Mouse (Mus musculus) CD4-positive helper T cell, adult 2 months (primary cell): Measurements from ENCODE around the gene Wdr82.
A peak's percentile ranks its signal among the peaks of the same experiment; 100 is the strongest.

Experiments
- DNase-seq: peaks from one replicate; pipeline ENCODE4 v3.0.0-alpha.2; 2012; ENCODE audit warnings: low read depth, missing footprints, low spot score

Gene Wdr82

DNA sequence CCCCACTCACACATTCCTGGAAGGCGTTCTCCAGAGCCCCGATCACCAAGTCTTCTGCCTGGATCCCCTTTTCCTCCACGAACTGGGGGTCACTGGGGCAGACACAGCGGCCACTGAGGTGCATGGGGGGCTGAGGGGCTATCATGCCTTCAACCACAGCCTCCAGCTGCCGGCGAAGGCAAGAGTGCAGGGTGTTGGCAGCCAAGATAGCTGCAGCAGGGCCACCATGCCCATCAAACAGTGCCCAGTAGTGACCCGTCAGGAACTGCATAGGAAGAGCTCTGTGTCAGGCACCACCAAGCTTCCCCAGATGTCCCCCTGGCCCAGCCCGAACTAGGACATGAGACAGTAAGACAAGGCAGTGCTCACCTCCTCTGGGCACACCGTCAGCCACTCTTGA is 27.0 kb downstream of the Wdr82 start:
- no peak for DNase-seq

DNA sequence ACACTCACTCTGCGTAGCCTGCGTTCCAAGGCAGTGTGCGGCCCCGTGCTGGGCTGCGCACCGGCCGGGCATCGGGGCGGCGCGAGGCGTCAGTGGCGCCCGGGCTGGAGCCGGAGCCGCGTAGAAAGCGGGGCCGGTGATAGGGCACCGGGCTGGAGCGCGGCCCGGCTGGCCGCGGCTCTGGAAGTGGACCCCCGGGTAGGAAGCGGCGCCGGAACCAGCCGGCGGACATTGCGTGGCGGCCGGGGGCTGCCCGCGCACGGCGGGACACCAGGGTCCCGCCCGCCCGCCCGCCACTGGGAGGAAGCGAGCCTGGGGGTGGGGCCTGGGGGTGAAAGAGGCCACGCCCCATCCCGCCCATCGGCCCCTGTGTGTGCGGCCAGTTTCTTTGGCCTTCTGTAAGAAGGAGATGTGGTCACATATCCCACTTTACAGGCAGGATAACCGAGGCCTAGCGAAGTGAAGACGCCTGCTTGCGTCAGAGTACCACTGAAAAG is 28.3 kb downstream of the Wdr82 start:
- peak; percentile 76 for DNase-seq

DNA sequence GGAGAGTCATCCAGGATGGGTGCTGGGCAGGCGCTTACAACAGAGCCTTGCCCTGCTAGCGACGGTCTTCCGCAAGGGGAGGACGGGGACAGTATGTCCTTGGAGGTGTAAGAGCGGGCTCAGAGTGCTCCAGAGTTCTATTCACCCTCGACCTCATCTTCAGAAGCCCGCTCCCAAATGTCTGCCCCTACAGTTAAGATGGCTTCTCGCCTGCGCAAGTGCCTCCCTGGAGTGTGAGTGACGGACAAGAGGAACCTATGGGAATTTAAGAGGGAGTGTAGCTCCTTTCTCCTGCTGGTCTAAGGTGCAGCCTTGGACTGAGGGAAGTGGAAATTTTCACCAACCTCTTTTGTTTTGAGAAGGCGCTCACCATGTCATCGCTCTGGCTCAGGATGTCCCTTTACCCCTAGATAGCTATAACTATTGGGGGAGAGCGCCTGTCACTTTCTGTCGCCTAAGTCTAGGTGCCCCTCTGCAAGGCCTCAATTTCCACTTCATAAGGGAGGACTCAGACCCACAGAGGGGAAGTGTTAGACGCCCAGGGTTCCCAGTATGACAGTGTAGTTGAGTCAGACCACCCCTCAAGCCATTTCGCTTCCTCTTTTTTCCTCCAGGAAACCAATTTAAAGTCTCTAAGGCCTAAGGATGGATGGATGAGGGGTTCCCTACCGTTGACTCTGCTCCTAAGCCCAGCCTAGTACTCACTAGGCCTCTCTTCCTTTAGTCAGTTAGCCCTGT is 29.0 kb downstream of the Wdr82 start, which contains the start of gene Ppm1m:
Ppm1m (minus strand) TSS at position 212 of the 738 bp plus-strand sequence.
- DNase-seq, result no peak

DNA sequence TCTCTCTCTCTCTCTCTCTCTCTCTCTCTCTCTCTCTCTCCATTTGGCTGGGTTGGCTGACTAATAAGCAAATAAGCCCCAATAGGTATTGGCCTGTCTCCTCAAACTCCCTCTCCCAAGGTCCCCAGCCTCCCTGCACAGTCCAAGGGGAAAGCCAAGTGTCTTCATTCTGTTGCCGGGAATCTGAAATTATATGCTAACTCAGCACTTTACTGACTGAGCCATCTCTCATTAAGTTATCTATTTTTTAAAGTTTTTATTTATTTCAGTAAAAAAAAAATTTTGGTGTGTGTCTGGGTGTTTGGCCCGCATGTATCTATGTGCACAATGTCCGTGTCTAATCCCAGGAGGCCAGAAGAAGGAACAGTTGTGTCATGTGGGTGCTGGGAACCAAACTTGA is 31.2 kb downstream of the Wdr82 start:
- no peak for DNase-seq

DNA sequence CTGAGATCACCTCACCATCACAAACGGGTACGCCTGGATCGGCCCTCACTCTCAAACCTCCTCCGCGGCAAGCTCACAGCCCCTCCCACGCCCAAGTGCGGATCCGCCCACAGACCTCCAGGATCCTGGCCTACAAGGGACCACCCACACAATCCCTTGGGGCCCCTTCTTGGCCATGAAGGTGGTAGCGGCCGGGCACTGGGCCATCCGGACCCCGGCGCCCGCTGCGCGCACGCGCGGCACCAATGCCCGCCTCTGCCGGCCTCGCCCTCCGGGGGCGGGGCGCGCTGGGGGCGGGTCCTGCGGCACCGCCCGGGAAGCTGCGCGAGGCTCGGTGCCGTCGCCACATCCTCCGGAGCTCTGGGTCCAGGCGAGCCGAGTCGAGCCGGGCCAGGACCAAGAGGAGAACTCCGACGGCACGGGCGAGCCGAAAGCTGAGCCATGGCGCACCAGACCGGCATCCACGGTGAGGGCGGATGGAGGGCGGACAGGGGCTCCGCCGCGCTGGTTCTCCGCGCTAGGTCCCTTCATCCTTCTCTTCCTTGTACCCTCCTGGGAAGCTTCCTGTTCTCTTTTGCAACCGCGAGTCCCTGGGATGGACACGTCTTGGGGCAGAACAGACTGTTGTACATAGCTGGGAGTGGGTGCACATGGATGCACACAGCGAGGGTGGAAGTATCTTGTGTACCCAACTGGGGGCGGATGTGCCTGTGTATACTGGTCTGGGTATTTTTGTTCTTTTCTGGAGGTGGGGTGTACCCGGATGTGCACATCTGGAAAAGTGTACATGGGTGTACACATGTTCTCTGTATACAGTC is 32.3 kb downstream of the Wdr82 start, which contains the start of gene Twf2:
Twf2 (plus strand) TSS at position 290 of the 818 bp plus-strand sequence.
- peak; percentile 93 for DNase-seq

DNA sequence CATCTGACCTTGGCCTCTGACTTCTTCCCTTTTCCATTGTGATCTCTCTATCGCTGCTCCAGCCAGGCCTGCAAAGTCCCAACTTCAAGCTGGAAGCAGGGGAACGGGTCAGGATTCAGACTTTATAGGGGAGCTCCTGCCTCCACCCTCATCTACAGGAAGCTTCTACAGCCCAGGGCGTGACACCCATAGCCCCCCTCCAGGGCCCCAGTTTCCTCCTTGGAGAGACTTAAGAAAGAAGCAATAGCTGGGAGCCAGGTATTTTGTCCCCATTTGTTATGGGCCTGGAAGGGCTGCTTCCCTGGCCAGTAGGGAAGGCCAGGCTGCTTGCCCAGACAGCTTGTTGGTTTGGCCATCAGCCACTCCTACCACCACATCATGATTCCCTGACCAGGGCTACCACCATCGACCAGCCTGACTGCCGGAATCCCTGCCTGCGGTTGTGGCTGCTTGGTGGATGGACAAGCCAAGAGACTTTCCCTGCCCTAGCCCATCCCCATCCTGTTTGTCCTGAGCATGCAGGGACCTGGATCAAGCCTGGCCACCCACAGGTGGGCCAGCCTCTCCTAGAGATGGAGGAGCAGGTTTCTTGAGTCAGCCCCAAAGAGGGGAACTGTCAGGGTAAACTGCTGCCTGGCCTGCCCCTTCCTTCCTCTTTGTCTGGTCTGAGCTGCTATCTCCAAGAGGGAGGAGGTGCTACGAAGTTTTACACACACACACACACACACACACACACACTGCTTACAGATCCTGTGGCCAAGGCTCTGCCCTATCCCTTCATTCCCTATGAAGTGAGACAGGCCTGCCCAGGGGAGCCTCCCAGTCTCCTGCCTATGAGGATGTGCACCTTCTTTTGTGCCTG is 33.5 kb downstream of the Wdr82 start:
- no peak for DNase-seq

DNA sequence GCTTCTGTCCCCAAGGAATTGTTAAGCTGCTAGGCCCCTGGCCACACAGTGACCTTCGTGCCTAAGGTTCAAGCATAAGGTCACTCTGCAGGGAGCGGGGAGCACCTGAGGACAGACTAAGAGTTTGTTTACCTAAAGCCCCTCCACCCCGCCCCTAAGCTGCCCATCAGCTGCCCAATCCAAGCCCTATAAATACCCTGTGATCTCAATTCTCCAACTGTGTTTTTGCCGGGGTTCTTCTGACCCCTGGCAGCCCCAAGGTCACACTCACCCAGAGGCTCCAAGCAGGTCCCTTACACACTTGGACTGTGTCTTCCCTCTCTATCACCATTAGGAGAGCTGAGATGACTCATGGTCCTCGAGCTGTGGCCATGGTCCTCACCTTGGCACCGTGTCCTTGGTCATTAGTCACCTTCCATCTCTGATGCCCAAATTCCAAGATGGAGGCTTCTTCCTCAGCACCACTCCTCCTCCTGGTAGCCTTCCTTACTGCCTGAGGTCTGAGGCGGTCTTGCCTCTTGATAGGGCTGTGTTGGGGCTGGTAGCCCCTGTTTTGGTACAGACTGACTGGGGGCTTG is 35.1 kb downstream of the Wdr82 start:
- no peak for DNase-seq

DNA sequence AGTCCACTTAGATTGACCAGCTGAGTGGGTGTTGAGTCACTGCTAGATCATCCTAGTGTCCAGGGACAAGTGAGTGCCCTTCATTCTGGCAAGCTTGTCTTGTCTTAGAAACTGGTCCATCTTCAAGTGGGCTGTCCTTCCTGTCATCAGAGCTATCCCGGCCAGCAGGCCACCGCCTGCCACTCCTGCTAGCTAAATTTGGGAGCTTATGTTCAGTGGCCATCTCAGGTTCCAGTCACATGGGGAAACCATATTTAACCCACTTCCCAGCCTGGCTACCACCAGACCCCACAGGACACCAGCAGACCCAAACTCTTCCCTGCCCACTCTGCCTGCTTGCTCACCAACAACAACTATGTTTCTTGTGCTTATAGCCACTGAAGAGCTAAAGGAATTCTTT is 35.8 kb downstream of the Wdr82 start:
- no peak for DNase-seq

DNA sequence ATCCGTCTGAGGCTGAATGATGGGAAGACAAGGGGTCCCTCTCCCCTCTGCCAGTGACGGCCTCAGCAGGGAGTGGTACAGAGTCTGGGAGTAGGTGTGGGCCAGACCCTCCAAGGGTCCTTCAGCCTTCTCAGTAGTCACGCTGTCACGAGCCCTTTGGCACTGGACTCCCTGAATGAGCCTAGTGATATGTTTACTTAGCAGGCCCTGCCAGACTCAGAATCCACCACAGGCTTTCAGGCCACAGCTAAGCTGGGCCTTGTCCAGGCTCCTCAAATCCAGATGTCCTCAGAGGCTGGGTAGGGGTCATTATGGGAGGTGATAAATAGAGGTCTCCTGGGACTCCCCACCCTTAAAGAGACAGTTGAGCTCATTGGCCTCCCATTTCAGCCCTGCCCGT is 37.5 kb downstream of the Wdr82 start:
- no peak for DNase-seq

DNA sequence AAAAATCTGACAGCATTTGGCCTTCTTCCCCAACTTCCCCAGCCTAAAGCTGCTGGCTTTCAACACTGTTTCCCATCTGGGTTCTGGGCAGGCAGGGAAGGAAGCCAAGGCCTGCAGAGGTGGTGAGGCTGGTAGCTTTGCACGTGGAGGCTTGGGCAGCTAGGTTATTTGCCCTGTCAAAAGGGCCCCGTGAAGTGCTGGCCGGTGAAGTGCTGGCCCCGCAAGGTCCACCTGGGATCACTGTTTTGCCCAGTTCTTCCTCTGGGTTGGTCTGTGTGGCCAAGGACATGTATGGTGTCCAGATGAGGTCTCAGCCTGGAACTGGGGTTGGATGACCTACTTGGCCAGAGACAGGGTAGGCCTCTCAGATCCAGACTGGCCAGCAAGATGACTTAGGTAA is 39.2 kb downstream of the Wdr82 start:
- no peak for DNase-seq

DNA sequence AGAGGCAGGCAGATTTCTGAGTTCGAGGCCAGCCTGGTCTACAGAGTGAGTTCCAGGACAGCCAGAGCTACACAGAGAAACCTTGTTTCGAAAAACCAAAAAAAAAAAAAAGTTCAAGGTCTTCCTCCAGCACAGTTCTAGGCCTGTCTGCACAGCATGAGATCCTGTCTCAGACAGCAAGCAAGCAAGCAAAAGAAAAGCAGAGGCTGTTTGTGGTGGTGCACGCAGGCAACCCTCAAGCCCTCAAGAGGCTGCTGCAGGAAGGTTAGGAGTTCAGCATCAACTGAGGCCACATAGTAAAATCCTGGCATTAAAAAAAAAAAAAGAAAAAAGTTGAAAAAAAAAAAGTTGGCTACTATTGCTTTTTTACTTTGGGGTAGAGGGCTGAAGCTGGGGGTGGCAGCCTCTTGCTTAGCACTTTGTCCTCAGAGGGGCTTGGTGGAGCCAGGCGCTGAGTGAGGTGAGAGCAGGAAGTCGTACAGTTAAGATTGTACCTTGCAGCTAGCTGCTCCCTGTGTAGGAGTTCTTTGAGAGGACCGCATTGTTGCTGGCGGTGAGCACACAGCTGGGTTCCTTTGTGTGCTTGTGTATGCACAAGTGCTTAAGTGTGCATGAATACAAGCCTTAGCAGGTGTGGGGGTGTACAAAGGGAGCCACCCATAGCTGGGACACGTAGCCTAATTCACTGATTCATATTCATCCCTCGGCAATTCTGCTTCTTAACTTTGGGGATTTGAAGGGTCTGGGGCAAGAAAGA is 40.3 kb downstream of the Wdr82 start:
- DNase-seq, result peak; percentile 71

DNA sequence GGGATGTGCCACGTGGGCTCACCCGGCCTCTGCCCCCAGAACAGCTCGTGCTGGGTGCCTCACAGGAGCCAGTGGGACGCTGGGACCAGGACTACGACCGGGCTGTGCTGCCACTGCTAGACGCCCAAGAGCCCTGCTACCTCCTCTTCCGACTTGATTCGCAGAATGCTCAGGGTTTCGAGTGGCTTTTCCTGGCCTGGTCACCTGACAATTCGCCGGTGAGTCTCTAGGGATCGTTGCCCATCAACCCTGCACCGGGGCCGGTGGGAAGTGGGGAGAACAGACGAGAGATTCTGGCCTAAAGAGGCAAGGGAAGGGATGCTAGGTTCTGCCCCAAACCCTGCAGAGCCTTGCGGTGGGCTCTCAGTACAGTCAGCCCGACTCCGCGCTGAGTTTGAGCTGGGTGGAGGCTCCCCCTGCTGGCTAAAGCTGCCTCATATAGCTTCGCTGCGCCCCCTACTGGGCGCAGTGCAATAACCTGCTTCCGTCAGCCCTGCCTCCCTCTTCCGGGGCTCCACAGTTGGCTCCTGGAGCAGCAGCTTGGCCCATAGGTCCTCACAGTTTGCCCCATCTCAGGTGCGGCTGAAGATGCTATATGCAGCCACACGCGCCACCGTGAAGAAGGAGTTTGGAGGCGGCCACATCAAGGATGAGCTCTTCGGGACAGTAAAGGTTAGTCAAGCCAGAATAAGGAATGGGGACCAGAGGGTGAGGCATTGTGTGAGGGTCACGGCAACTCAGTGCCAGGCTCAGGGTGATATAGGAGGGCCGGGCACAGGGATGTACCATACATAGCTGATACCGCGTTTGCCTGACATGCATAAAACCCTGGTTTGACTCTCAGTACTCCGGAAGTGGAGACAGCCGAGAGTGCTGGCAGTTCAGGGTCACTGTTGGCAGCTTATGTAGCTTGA is 41.2 kb downstream of the Wdr82 start:
- DNase-seq, result peak; percentile 92

DNA sequence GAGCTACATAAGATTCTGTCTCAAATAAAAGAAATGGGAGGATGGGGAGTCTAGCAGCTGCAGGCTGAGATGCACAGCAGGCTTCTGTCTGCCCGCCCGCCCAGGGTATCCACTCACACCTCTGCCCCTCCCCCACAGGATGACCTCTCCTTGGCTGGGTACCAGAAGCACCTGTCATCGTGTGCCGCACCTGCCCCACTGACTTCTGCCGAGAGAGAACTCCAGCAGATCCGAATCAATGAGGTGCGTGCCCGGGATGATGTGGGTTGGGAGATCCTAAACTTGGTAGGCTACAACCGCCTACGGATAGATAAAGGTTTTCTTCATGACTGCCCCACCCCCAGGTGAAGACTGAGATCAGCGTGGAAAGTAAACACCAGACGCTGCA is 41.9 kb downstream of the Wdr82 start:
- no peak for DNase-seq

DNA sequence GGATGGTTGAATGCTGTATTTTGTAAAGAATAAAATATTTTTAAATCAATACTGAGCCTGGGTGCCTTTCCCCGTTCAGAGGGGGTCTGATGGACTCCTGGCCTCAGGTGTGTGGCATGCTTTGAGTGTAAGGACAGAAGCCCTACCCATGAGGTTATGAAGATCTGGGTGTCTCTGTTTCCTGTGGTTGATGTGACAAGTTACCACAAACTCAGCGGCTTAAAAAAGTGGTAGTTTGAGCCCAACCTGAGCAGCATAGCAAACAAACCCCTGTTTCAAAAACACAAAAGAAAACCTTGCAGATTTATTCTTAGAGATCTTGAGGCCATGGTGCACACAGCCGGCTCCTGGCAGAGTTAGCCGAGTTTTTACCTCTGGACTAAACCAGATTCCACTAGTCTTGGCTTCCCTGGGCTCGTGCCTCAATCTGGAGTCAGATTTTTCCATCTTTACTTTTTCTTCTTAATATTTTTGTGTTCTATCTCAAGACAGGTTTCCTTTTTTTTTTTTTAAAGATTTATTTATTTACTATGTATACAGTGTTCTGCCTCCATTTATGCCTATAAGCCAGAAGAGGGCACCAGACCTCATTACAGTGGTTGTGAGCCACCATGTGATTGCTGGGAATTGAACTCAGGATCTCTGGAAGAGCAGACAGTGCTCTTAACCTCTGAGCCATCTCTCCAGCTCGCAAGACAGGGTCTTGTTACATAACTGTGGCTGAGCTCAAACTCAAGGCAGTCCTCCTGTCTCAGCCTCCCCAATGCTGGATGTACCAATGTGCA is 44.8 kb downstream of the Wdr82 start:
- peak; percentile 66 for DNase-seq

DNA sequence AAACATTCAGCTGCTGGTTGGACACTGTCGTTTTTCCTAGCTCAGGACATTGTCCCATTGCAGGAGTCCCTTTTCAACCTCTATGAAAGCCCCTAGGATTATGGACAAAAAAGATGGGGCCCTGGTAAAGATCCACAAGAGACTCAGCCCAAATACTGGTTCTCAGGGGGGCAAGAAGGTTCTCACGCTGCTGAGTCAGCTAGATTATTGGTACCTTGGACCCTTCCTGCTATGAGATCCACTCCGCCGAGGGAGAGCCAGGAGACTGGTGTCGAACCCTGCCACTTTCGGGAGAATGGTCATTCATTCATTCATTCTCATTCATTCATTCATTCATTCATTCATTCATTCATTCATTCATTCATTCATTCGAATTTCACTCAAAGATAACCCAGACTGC is 46.2 kb downstream of the Wdr82 start:
- DNase-seq, result no peak

DNA sequence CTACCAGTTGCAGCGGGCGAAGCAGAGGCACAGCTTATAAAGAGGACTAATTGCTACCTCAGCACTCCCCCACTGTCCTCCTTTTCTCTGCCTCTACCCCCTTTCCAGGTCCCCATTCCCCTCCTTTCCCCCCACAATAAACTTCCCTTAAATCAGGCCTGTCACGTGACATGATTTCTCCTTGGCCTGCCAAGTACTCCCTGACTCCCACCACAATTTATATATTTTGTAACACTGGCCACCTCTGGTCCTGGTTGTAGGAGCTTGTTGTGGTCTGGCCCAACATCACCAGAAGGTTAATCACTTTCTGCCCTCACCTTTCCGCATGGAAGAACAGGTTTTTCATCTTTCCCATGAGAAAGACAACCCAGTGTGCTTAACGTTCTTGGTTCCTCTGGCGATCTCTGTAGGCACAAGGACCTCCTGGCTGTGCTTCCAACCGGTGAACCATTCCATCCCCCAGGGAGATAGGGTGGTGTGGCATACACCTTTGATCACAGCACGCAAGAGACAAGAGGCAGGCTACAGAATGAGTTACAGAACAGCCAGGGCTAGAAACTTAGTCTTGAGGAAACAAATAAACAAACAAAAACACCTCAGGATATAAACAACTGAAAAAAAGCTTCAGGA is 50.3 kb downstream of the Wdr82 start:
- no peak for DNase-seq

DNA sequence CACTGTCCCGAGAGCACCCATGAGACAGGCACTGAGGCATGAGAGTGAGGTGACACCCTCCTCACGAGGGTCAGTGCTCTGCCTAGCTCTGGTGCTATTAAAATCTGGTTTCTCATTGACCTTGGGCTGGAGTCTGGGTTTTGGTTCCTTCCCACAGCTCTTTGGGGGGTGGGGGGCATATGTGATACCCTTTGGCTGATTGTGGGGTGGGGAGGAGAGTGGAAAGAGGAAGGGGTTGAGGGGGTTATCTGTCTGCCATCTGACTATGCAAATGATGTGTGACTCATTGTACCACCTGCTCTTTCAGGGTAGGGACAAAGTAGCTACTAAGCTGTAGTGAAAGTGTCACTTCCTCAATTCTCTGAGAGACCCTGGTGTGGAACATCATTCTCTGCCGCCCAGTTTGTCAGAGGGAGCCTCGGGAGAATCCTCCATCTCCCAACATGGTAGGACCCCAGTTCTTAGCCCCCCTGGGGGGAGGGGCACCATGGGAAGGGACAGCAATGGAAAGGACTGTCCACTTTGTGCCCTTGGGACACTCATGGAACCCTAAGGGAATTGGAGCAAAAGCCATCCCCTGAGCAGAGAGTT is 51.6 kb downstream of the Wdr82 start, which contains the start of gene Tlr9:
Tlr9 (plus strand) TSS at position 338 of the 591 bp plus-strand sequence.
- DNase-seq, result no peak

DNA sequence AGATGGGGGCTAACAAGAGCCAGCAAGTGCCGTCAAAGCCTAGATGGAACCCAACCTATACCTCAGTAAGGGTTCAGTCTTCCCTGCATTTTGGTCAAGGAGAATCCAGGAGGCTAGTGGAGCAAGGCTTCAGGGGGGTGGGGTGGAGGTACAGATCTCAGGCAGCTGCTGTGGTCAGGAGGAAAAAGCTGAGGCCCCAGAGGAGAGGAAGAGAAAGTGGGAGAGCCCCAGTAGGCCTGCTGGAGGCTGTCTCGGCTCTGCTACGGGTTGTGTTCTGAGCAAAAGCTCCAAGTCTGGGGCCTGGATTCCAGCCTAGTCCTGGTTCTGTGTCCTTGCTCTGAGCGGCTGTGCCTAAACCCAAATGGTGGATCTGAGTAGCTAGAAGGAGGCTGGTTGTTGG is 52.3 kb downstream of the Wdr82 start:
- no peak for DNase-seq
